Mouse (Mus musculus): ENCODE results near the gene Nek5.

The Nek5 gene

GRCm38 (mm10) chr8:22089226-22089625, 35.6 kb downstream of the Nek5 start:
- DNase-seq (ENCODE audit: low spot score in 2 of 2): no peak

GRCm38 (mm10) chr8:22079313-22080007, 45.4 kb downstream of the Nek5 start:
- no peak for DNase-seq (ENCODE audit: low spot score in 2 of 2)

- no peak for DNase-seq (ENCODE audit: low spot score in 2 of 2)
Observed at GRCm38 (mm10) chr8:22061126-22061525, 63.7 kb downstream of the Nek5 start.

GRCm38 (mm10) chr8:22060446-22060889, 64.4 kb downstream of the Nek5 start, which contains the start of gene Alg11:
Alg11 (plus strand) TSS chr8:22060721.
- peak; percentile 78 to 94 for DNase-seq (ENCODE audit: low spot score in 2 of 2)

DNA sequence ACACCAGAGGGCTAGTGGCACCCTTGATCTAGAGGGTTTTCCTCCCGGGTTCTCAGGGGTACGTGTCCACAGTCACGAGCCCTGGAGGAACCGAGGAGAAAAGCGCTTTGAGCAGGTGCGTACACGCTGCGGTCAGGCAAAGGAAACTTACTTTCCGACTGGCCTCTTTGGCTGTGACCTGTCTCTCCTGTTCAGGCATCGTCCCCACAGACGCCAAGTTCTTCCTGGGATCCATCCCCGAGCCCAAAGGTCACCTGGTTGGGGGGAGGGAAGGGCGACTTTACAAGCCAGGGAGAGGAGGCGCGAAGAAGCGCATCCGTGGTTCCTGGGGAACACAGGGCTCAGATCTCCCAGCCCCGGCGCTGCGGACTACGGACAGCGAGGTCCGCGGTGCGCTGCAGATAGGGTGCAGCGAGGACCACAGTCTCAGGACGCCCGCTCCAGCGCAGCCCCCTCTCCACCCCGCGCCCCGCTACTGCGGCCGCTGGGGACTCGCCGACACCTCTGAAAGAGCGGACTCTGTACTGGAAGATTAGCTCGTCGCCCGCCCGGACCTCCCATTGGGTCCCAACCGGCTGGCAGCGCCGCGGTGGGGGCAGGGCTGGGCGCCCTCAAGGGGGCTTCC, 64.9 kb downstream of the Nek5 start, which contains the start of gene Atp7b:
Gene Atp7b (minus strand): TSS at position 485 of the 625 bp plus-strand sequence.
- DNase-seq (ENCODE audit: low spot score in 2 of 2): no peak

DNA sequence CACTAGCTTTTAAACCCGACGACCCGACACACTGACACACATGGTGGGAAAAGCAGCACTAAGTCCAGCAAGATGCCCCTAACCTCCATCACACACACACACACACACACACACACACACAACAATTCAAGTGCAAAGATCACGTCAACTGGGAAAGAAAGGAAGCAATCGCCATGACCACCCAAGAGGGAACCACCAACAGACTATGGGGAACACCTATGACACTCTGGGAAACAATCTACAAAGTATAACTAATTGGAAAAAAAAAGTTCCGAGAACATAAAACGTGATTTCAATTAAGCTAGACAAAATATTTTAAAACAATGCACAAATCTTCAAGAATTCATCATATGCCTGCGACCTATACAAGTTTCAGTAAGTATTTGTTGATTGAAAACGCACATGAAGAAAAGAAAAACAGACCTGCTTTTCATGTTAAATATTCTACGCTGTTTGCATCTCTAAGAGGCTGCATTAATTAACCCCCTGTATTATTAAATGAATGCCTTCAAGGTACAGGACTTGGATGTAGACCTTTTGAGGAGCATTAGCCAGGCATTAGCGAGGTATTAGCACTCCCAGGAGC, 65.6 kb downstream of the Nek5 start:
- DNase-seq (ENCODE audit: low spot score in 2 of 2): no peak

DNA sequence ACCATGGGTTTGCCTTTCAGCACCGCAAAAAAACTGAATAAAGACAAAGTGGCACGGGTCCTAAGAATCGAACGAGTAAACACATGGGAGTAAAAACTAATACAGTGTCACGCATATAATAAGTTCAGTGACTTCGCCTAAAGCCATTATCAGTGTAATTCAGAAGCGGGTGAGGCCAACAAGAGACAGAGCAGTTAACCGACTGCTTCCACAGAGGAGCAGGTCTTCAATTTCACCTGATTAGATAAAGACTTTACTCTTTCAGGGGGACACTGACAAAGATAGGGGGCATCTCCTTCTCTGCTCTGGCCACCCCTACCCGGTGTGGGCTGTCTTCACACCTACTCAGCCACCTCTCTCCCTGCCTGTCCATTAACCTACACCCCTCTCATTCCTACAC, 66.5 kb downstream of the Nek5 start:
- DNase-seq (ENCODE audit: low spot score in 2 of 2): no peak

DNA sequence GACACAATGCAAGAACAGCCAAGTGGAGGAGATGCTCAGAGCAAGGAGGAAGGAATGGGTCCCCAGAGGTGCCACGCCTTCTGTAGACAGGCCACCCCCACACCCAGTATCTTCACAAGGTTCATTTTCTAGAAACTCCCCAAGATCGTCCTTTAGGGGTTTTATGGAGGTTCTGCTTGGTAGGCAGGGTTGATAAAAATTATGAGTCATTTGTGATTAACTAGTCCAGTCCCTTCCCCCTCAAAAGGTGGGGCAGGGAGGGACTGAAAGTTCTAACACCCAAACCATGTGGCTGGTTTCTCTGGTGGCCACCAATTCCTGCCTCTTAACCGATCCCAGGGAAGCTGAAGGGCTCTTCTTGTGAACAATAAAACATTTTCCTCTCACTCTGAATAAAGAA, 68.0 kb downstream of the Nek5 start:
- DNase-seq (ENCODE audit: low spot score in 2 of 2): no peak

- DNase-seq (ENCODE audit: low spot score in 2 of 2): no peak
Observed at GRCm38 (mm10) chr8:22055492-22055877, 69.4 kb downstream of the Nek5 start.

DNA sequence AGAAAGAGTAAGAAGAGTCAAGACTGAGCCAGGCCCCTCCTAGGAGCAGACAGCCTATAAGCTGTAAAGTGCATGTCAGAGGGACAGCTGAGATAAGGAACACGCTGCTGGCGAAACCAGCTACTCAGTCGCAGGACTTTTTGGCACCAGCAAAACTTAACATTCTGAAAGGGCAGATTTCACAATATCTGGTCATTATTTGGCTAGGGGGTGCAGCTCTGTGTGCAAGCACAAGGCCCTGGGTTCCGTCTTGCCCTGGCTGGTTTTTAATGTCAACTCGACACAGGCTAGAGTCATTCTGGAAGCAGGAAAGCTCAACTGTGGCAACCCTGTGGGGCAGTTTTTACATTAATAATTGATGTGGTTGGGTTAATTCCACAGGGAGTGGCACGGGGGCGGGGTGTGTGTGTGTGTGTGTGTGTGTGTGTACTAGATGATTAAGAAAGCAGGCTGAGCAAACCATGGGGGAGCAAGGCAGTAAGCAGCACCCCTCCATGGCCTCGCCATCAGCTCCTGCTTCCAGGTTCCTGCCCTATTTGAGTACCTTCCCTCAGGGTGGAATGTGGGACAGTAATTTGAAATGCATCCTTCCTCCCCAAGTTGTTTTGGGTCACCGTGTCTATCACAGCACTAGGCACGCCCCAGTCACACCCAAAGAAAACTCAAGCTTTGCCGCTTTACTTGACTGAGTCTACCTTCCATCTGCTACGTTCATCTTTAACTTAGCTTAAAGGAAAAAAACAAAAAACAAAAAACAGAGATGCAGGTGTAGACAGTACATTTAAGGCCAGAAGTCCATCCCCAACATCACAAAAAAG, 70.0 kb downstream of the Nek5 start:
- DNase-seq (ENCODE audit: low spot score in 2 of 2): no peak

GRCm38 (mm10) chr8:22047699-22048464, 77.0 kb downstream of the Nek5 start:
- DNase-seq (ENCODE audit: low spot score in 2 of 2): peak in 1 of 2 experiments; percentile 41

DNA sequence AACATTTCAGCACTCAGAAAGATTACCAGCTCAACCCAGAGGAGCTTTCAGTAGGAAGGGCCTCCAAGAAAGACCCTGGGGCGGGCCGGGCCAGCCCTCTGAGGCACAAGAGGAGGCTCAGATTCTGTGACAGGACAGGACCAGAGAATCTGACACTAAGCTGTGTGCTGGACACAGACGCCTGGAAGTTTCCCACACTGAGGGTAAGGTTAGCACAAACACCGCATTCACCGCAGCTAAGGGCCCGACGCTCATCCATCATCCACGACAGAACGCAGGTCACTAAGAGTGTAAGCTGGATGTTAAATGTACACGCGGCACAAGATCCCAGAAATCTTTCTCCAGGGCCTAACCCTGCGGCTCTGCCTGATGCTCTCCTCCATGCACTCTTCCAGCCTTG, 81.1 kb downstream of the Nek5 start:
- DNase-seq (ENCODE audit: low spot score in 2 of 2): no peak

- DNase-seq (ENCODE audit: low spot score in 2 of 2): no peak
Observed at GRCm38 (mm10) chr8:22042515-22042914, 82.3 kb downstream of the Nek5 start.

DNA sequence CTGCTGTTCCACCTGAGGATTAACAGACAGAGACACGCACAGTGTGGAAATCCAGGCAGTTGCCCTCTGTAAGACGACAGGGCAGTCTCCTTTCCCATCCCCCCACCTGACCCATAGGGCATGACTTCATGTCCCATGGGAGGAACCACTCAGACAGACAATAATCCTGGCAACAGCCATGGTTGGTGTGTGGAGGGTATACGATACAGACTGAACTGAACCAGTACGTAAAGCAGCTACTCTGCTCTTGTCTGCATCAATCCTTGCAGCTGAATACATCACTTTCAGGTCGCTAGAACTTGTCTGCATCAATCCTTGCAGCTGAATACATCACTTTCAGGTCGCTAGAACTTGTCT, 84.7 kb downstream of the Nek5 start:
- no peak for DNase-seq (ENCODE audit: low spot score in 2 of 2)

GRCm38 (mm10) chr8:22039468-22040152, 85.2 kb downstream of the Nek5 start:
- no peak for DNase-seq (ENCODE audit: low spot score in 2 of 2)

- no peak for DNase-seq (ENCODE audit: low spot score in 2 of 2)
Observed at GRCm38 (mm10) chr8:22037022-22037421, 87.8 kb downstream of the Nek5 start.

- DNase-seq (ENCODE audit: low spot score in 2 of 2): no peak
Observed at GRCm38 (mm10) chr8:22036137-22036536, 88.7 kb downstream of the Nek5 start.

DNA sequence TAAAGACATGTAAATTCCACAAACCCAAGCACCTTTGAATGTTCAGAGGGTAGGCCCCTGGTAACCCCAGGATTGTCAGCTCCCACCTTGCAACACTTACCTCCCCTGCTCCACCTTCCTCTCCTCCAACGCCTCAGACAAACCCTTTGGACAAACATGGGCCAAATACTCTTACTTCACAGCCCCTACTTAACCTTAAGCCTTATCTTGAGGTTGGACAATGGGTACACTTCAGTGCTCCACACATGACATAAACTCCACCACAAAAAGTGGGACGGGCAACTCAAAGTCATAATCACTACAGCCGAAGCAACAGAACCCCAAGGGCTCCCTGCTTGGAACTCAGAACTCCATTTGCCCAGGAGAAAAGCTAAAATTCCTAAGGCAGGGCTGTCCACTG, 93.9 kb downstream of the Nek5 start:
- no peak for DNase-seq (ENCODE audit: low spot score in 2 of 2)

GRCm38 (mm10) chr8:22028973-22029372, 95.9 kb downstream of the Nek5 start:
- DNase-seq (ENCODE audit: low spot score in 2 of 2): no peak

GRCm38 (mm10) chr8:22025241-22025640, 99.6 kb downstream of the Nek5 start:
- DNase-seq (ENCODE audit: low spot score in 2 of 2): no peak
